Mouse (Mus musculus) neutrophil, adult 5-6 weeks (primary cell): Measurements from ENCODE around the gene Slc25a53. TPM values are rescaled to one million over a fixed set of nuclear protein-coding genes. Genes with fewer than 3 reads are reported as not detected.
"Not testable (repeated sequence)": the region's sequence is repeated elsewhere in the genome, so short reads cannot be mapped to it uniquely, and the experiment has no call there.

Experiments
- ATAC-seq: fragments of 151-379, 151-347 bp; 2 replicates; pipeline ENCODE4 v1.8.0; 2017; ENCODE audit warnings: mild to moderate bottlenecking, moderate TSS enrichment; ENCODE audit not compliant: insufficient number of reproducible peaks, poor library complexity, low FRiP score, severe bottlenecking; ENCODE audit errors: extremely low read depth
- total RNA-seq: library from RNA; stranded (forward); fragments of 200-1000 nt; gene quantifications from 2 replicates; pipeline ENCODE4 v1.2.3, GENCODE M21; 2017

Gene Slc25a53
- total RNA-seq, 1 experiment from 2014 or later, result 24.4 TPM

GRCm38 (mm10) chrX:136976424-136977084 lies 61.5 kb downstream of the Slc25a53 start, which contains the start of the genes Tmsb15l and Tmsb15b1:
TSS of gene Tmsb15l (minus strand) at chrX:136976869.
TSS of gene Tmsb15b1 (minus strand) at chrX:136976874.
- ATAC-seq, result peak; percentile 98

- ATAC-seq, result not testable (repeated sequence)
Measured at GRCm38 (mm10) chrX:136975397-136975796, 62.7 kb downstream of the Slc25a53 start, which contains the start of gene Tmsb15b2. TSS of gene Tmsb15b2 (minus strand) at chrX:136975497.

- no peak for ATAC-seq
Measured at GRCm38 (mm10) chrX:136959688-136960087, 78.4 kb downstream of the Slc25a53 start.

GRCm38 (mm10) chrX:136958300-136958699 lies 79.8 kb downstream of the Slc25a53 start:
- ATAC-seq, result not testable (repeated sequence)

- peak; percentile 93 for ATAC-seq
Measured at GRCm38 (mm10) chrX:136957583-136958279, 80.4 kb downstream of the Slc25a53 start.

GRCm38 (mm10) chrX:136937985-136938384 lies 100.1 kb downstream of the Slc25a53 start:
- ATAC-seq, result no peak

Other genes with a start within 250 kb of the Slc25a53 start
- gene Plp1, start 215.6 kb downstream of the Slc25a53 start, total RNA-seq, result 4.2 and 4.4 TPM in 2 replicates
- not detected in 2 replicates for gene Rab9b, start 169.5 kb downstream of the Slc25a53 start, total RNA-seq
- not detected in 2 replicates for gene H2bfm, start 111.0 kb downstream of the Slc25a53 start, total RNA-seq
- gene Tmsb15b2, start 62.8 kb downstream of the Slc25a53 start, total RNA-seq, result 31.6 TPM in 1 of 2 replicates, not detected in the other
- 3.7 and 6.6 TPM in 2 replicates for gene Tmsb15l, start 61.4 kb downstream of the Slc25a53 start, total RNA-seq
- 5.3 and 7.0 TPM in 2 replicates for gene Tmsb15b1, start 61.4 kb downstream of the Slc25a53 start, total RNA-seq
- gene Zcchc18, start 45.1 kb downstream of the Slc25a53 start, total RNA-seq, result 6.9 and 8.6 TPM in 2 replicates
- 12.6 and 13.1 TPM in 2 replicates for gene Fam199x, start 11.3 kb upstream of the Slc25a53 start, total RNA-seq
- gene Esx1, start 83.8 kb upstream of the Slc25a53 start, total RNA-seq, result not detected in 2 replicates